Mouse (Mus musculus) megakaryocyte progenitor cell, adult 5-6 weeks (primary cell): ENCODE results near the gene Arhgef28. TPM values are rescaled to one million over a fixed set of nuclear protein-coding genes. Genes with fewer than 3 reads are reported as not detected.
A peak's percentile ranks its signal among the peaks of the same experiment; 100 is the strongest.

Source experiments
- ATAC-seq: replicated peaks from 2 replicates; pipeline ENCODE4 v1.8.0; 2016; ENCODE audit warnings: mild to moderate bottlenecking, moderate TSS enrichment, inconsistent platforms; ENCODE audit not compliant: poor library complexity
- total RNA-seq, 2 experiments: library from RNA; stranded (forward) in 1 of 2; stranded (reverse) in 1 of 2; fragments of 157-497, 149-512 nt in 1 of 2; fragments of 200-1000 nt in 1 of 2; gene quantifications; 2 replicates each; pipeline versions ENCODE4 v1.2.3 to v1.2.4; 2015 to 2017

Gene Arhgef28
- total RNA-seq, 2 experiments from 2014 or later = 2.9 TPM

- ATAC-seq = 0 out of 2 replicates have a peak, but pooled peaks have one; percentile 25
These were observed 229.6 kb downstream of the Arhgef28 start for GRCm38 (mm10) chr13:97976642-97977041.

GRCm38 (mm10) chr13:97974532-97975194 lies 231.6 kb downstream of the Arhgef28 start:
- 0 out of 2 replicates have a peak, but pooled peaks have one; percentile 51 for ATAC-seq

GRCm38 (mm10) chr13:97973915-97974314 lies 232.3 kb downstream of the Arhgef28 start:
- ATAC-seq = no peak

- ATAC-seq = no peak
These were observed 240.2 kb downstream of the Arhgef28 start for GRCm38 (mm10) chr13:97966077-97966476.

- ATAC-seq = no peak
These were observed 241.3 kb downstream of the Arhgef28 start for GRCm38 (mm10) chr13:97964892-97965424.

GRCm38 (mm10) chr13:97960142-97960541 lies 246.1 kb downstream of the Arhgef28 start:
- no peak for ATAC-seq

- peak; percentile 57 for ATAC-seq
These were observed 246.8 kb downstream of the Arhgef28 start for GRCm38 (mm10) chr13:97959394-97959888.

GRCm38 (mm10) chr13:97955759-97956158 lies 250.5 kb downstream of the Arhgef28 start:
- no peak for ATAC-seq

GRCm38 (mm10) chr13:97954956-97955496 lies 251.2 kb downstream of the Arhgef28 start:
- ATAC-seq = no peak

- no peak for ATAC-seq
These were observed 252.2 kb downstream of the Arhgef28 start for GRCm38 (mm10) chr13:97954051-97954450.

GRCm38 (mm10) chr13:97953526-97953925 lies 252.7 kb downstream of the Arhgef28 start:
- ATAC-seq = no peak

GRCm38 (mm10) chr13:97948856-97949255 lies 257.4 kb downstream of the Arhgef28 start:
- no peak for ATAC-seq

- peak; percentile 44; the same call in 1 of the 2 replicates for ATAC-seq
These were observed 258.6 kb downstream of the Arhgef28 start for GRCm38 (mm10) chr13:97947598-97947997.

- no peak for ATAC-seq
These were observed 259.8 kb downstream of the Arhgef28 start for GRCm38 (mm10) chr13:97946422-97946821.

GRCm38 (mm10) chr13:97941909-97942680 lies 264.1 kb downstream of the Arhgef28 start:
- ATAC-seq = peak; percentile 52; the same call in 1 of the 2 replicates

GRCm38 (mm10) chr13:97941099-97941498 lies 265.1 kb downstream of the Arhgef28 start:
- peak; percentile 63 for ATAC-seq

- ATAC-seq = no peak; the same call in 1 of the 2 replicates
These were observed 266.6 kb downstream of the Arhgef28 start for GRCm38 (mm10) chr13:97939433-97940160.

- ATAC-seq = peak; percentile 84
These were observed 267.5 kb downstream of the Arhgef28 start for GRCm38 (mm10) chr13:97938596-97939297.

- peak; percentile 65 for ATAC-seq
These were observed 268.3 kb downstream of the Arhgef28 start for GRCm38 (mm10) chr13:97937919-97938318.

- no peak for ATAC-seq
These were observed 278.1 kb downstream of the Arhgef28 start for GRCm38 (mm10) chr13:97928135-97928497.
